Comparison of ENCODE assay signal across 12 mouse cellular contexts in genomic region chr9:41610347-41610746, GRCm38 (mm10).
A peak's percentile ranks its signal among the peaks of the same experiment; 100 is the strongest.
DNase-seq lines count a peak whose midpoint lies in the region; ATAC-seq lines count a peak whose summit lies in the region.
"Had no signal": no experiment of that assay in that cellular context is flagged by ENCODE, and none has a peak within 500 bp of the region (broad histone marks: within the 10 kb centered on the region; RNA-seq: fewer than 3 reads in every experiment).

No protein-coding gene starts in this region.

- peak; percentile 39; the same call in 1 of the 2 replicates for ATAC-seq in midbrain, embryonic 11.5 days (ENCODE audit: low FRiP score)

- H3K4me1 ChIP-seq in embryonic facial prominence, embryonic 10.5 days, result peaks cover 59% of the 10 kb centered on the region
- H3K4me1 ChIP-seq in hindbrain, embryonic 10.5 days (replicated peaks), result peaks cover 56% of the 10 kb centered on the region
- H3K4me1 ChIP-seq in midbrain, embryonic 11.5 days (ENCODE audit: control insufficient read depth, insufficient read depth, low read length), result peaks cover 44% of the 10 kb centered on the region

- peak overlapping the region; percentile 84 for H3K27ac ChIP-seq in embryonic facial prominence, embryonic 10.5 days (replicated peaks)
- peak overlapping the region; percentile 84 for H3K27ac ChIP-seq in hindbrain, embryonic 10.5 days
- peak overlapping the region; percentile 82 for H3K27ac ChIP-seq in midbrain, embryonic 11.5 days (ENCODE audit: low read depth, low read length)
- H3K27ac ChIP-seq: heart, embryonic 15.5 days; macrophage had no signal

- WGBS in embryonic facial prominence, embryonic 10.5 days, result 40% methylated on average over 4 of the region's 4 CpGs
- 45% methylated on average over 4 of the region's 4 CpGs for WGBS in hindbrain, embryonic 10.5 days
- WGBS in midbrain, embryonic 11.5 days, result 11% methylated on average over 4 of the region's 4 CpGs

- no peaks in the 10 kb centered on the region for H3K9me3 ChIP-seq in embryonic facial prominence, embryonic 10.5 days
- no peaks in the 10 kb centered on the region for H3K9me3 ChIP-seq in hindbrain, embryonic 10.5 days
- no peaks in the 10 kb centered on the region for H3K9me3 ChIP-seq in midbrain, embryonic 11.5 days (ENCODE audit: control insufficient read depth, low read length)
- H3K9me3 ChIP-seq: heart, embryonic 15.5 days had no signal

- peak overlapping the region; percentile 27 for H3K9ac ChIP-seq in midbrain, embryonic 11.5 days (ENCODE audit: low read length)
- H3K9ac ChIP-seq: heart, embryonic 15.5 days had no signal

- no peaks in the 10 kb centered on the region for H3K36me3 ChIP-seq in embryonic facial prominence, embryonic 10.5 days (replicated peaks)
- H3K36me3 ChIP-seq in hindbrain, embryonic 10.5 days, result no peaks in the 10 kb centered on the region
- H3K36me3 ChIP-seq in midbrain, embryonic 11.5 days (ENCODE audit: control insufficient read depth, insufficient read depth, low read length), result no peaks in the 10 kb centered on the region
- H3K36me3 ChIP-seq: heart, embryonic 15.5 days had no signal

- H3K4me2 ChIP-seq in midbrain, embryonic 11.5 days, result no peak overlapping the region
- H3K4me2 ChIP-seq: heart, embryonic 15.5 days had no signal

- no peak overlapping the region for H3K4me3 ChIP-seq in embryonic facial prominence, embryonic 10.5 days
- no peak overlapping the region for H3K4me3 ChIP-seq in hindbrain, embryonic 10.5 days
- no peak overlapping the region for H3K4me3 ChIP-seq in midbrain, embryonic 11.5 days (ENCODE audit: low read depth, low read length)
- H3K4me3 ChIP-seq: heart, embryonic 15.5 days had no signal

- H3K27me3 ChIP-seq in embryonic facial prominence, embryonic 10.5 days (replicated peaks; ENCODE audit: low read depth, poor library complexity, severe bottlenecking), result no peaks in the 10 kb centered on the region
- H3K27me3 ChIP-seq in hindbrain, embryonic 10.5 days (ENCODE audit: insufficient read depth, poor library complexity, severe bottlenecking), result no peaks in the 10 kb centered on the region
- no peaks in the 10 kb centered on the region for H3K27me3 ChIP-seq in midbrain, embryonic 11.5 days (ENCODE audit: control insufficient read depth, insufficient read depth, low read length)
- H3K27me3 ChIP-seq: heart, embryonic 15.5 days had no signal

- DNase-seq in embryo, embryonic 11 days, result peak; percentile 47
- DNase-seq in embryo, embryonic 10.5 days (ENCODE audit: low spot score), result no peak
- no peak for DNase-seq in embryonic facial prominence, embryonic 10.5 days (ENCODE audit: low spot score)
- no peak for DNase-seq in hindbrain, embryonic 10.5 days (ENCODE audit: low spot score)
- peak; percentile 89 for DNase-seq in midbrain, embryonic 11.5 days (ENCODE audit: low spot score, missing footprints)
- no peak for DNase-seq in thymus, adult 18-20 months
- DNase-seq in urinary bladder, postnatal 25 days (ENCODE audit: low spot score), result no peak
- no peak for DNase-seq in cerebellum, postnatal 25 days
- DNase-seq: adrenal gland, adult 8-10 months; cerebellum, adult 11 months had no signal

Comparison
In these comparisons a context has a peak if more than half of its experiments do, and no peak if none do; other contexts are left out.
1. DNase-seq: peak in embryo, embryonic 11 days (single experiment) and midbrain, embryonic 11.5 days (single experiment); none in embryo, embryonic 10.5 days (single experiment), embryonic facial prominence, embryonic 10.5 days (single experiment), hindbrain, embryonic 10.5 days (single experiment), thymus, adult 18-20 months (0 of 2), urinary bladder, postnatal 25 days (single experiment) and cerebellum, postnatal 25 days (0 of 2).
2. Peak in every context shown above with its lines, with median percentiles within 50 percentile points of each other: H3K27ac ChIP-seq.